Mouse (Mus musculus) midbrain, embryonic 11.5 days (tissue): Measurements from ENCODE around the gene Yipf4. TPM values are rescaled to one million over a fixed set of nuclear protein-coding genes. Genes with fewer than 3 reads are reported as not detected.

Experiments
- ATAC-seq: fragments of 200-750 bp; cut with Nextera tagmentation; 2 replicates; pipeline ENCODE4 v1.8.0; 2017; ENCODE audit warnings: moderate TSS enrichment, moderate library complexity; ENCODE audit not compliant: low FRiP score
- DNase-seq: peaks from one replicate; pipeline ENCODE4 v3.0.0; 2015; ENCODE audit warnings: low spot score; ENCODE audit errors: missing footprints
- H3K27ac ChIP-seq: fragments of 300-500 bp; sonication (generic); 2 replicates; pipeline ENCODE4 v1.5.1; 2014; ENCODE audit warnings: low read depth, low read length
- H3K27me3 ChIP-seq: fragments of 300-500 bp; sonication (generic); 2 replicates; pipeline ENCODE4 v1.6.1; 2014; ENCODE audit warnings: mild to moderate bottlenecking, low read length, moderate library complexity, mixed read lengths; ENCODE audit not compliant: control insufficient read depth, insufficient read depth
- H3K36me3 ChIP-seq: fragments of 300-500 bp; sonication (generic); 2 replicates; pipeline ENCODE4 v1.6.1; 2014; ENCODE audit warnings: mild to moderate bottlenecking, low read length, moderate library complexity, mixed read lengths; ENCODE audit not compliant: control insufficient read depth, insufficient read depth
- H3K4me1 ChIP-seq: fragments of 300-500 bp; sonication (generic); 2 replicates; pipeline ENCODE4 v1.6.1; 2014; ENCODE audit warnings: low read length; ENCODE audit not compliant: control insufficient read depth, insufficient read depth
- H3K4me2 ChIP-seq: fragments of 300-500 bp; sonication (generic); 2 replicates; pipeline ENCODE4 v1.6.1; 2014; ENCODE audit warnings: mild to moderate bottlenecking, moderate library complexity
- H3K4me3 ChIP-seq: fragments of 300-500 bp; sonication (generic); 2 replicates; pipeline ENCODE4 v1.5.1; 2014; ENCODE audit warnings: low read depth, low read length
- H3K9ac ChIP-seq: fragments of 300-500 bp; sonication (generic); 2 replicates; pipeline ENCODE4 v1.6.1; 2014; ENCODE audit warnings: low read length
- H3K9me3 ChIP-seq: fragments of 300-500 bp; sonication (generic); 2 replicates; pipeline ENCODE4 v1.6.1; 2016; ENCODE audit warnings: low read length; ENCODE audit not compliant: control insufficient read depth
- WGBS: fragments of 180-500 bp; shearing (Covaris S2); extraction: QIAGEN DNeasy Blood & Tissue Kit; methylation state at CpG from one replicate; pipeline ENCODE4 v1.1.7; 2014; 5-methylcytosine and 5-hydroxymethylcytosine counted together
- polyA plus RNA-seq: library from polyadenylated mRNA; unstranded; fragments of >200 nt; fragmentation: Nextera tagmentation; extraction: Ambion mirVana; gene quantifications from 2 replicates; pipeline ENCODE4 v1.2.1, GENCODE M21; 2014

Yipf4 gene
- polyA plus RNA-seq, 1 experiment from 2014 or later = 63.4 TPM

DNA sequence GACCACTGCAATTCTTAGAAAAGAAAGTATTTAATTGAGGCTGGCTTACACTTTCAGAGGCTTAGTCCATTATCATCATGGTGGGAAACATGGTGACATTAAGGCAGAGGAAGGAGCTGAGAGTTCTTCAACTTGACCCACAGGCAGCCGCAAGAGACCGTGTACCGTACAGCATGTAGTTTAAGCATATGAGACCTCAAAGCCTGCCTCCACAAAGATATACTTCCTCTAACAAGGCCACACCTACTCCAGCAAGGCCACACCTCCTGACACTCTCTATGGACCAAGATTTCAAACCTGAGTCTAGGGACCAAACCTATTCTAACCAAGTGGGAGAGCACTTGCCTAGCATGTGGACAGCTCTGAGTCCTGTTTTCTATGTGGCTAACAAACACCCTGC is 19.3 kb downstream of the Yipf4 start:
- no peak overlapping the region for H3K9ac ChIP-seq
- no peaks in the 10 kb centered on the region for H3K36me3 ChIP-seq
- WGBS = 90% methylated on average over 3 of the region's 3 CpGs
- no peaks in the 10 kb centered on the region for H3K9me3 ChIP-seq
- ATAC-seq (no peak), DNase-seq (peak; percentile 37)
- no peak overlapping the region for H3K4me2 ChIP-seq
- H3K4me3 ChIP-seq = no peak overlapping the region
- H3K4me1 ChIP-seq = no peaks in the 10 kb centered on the region
- H3K27me3 ChIP-seq = no peaks in the 10 kb centered on the region
- no peak overlapping the region for H3K27ac ChIP-seq

DNA sequence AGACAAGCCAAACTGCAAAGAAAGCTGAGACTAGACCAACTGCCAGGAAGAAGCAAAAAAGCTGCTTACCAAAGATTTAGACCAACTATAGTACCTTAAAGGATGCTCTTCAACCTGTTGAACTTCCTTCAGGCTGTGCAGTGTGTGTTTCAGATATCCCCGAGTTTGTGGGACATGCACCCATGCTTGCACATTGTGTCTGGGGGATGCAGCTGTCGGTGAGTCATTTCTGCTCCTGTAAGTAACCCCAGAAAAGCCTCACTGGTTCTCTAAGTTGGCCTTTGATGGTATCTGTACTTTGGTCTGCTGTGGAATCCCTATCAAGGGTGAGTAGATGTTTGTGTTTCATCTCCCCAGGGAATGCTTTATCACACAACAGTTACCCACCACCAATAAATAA is 23.0 kb downstream of the Yipf4 start:
- H3K4me2 ChIP-seq = no peak overlapping the region
- WGBS = 87% methylated on average over 2 of the region's 2 CpGs
- H3K27me3 ChIP-seq = no peaks in the 10 kb centered on the region

DNA sequence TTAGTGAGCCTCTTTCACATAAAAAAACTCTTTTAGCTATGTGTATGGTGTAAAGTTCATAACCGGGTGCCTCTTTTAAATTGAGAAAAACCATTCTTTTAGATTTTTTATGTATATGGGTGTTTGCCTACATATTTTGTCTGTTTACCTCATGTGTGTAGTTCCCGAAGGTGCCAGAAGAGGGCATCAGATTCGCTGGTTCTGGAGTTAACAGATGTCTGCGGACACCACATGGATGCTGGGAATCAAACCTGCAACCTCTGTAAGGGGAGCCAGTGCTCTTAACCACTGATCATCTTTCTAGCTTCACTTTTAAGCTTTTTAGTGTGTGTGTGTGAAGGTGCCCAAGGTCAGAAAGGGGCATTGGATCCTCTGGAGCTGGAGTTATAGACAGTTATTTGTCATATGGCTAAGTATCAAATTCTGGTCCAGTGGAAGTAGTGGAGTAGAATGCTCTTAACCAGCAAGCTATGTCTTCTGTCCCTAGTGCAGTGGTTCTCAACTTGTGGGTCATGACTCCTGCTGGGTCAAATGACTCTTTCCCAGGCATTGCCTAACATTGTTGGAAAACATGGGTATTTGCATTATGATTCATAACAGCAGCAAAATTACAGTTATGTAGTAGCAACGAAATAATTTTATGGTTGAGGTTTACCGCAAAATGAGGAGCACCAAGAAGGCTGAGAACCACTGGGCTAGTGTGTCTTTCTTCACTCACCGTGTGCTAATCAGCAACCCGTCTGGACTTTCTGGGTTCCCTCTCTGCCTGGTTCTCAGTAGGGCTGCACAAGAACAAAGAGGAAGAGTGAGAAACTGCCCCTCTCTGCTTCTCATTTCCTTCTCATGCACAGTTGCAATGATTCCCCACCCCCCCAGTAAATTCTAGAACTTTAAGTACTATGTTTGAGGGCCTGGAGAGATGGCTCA is 33.8 kb downstream of the Yipf4 start:
- Histone ChIP-seq H3K36me3 (no peaks in the 10 kb centered on the region), H3K9ac (no peak overlapping the region), H3K9me3 (no peaks in the 10 kb centered on the region), H3K4me3 (no peak overlapping the region), H3K4me1 (peaks cover 6% of the 10 kb centered on the region; the same call in 1 of the 2 replicates), H3K4me2 (no peak overlapping the region), H3K27me3 (no peaks in the 10 kb centered on the region), H3K27ac (no peak overlapping the region)
- whole genome bisulfite sequencing = 81% methylated on average over 8 of the region's 8 CpGs
- DNase-seq (peak; percentile 51), ATAC-seq (no peak)

More for the DNA sequence above, 23.0 kb downstream of the Yipf4 start:
- Histone ChIP-seq H3K27ac (no peak overlapping the region), H3K4me1 (no peaks in the 10 kb centered on the region), H3K4me3 (no peak overlapping the region), H3K9ac (no peak overlapping the region), H3K36me3 (no peaks in the 10 kb centered on the region), H3K9me3 (no peaks in the 10 kb centered on the region)
- DNase-seq (peak; percentile 56), ATAC-seq (no peak)

DNA sequence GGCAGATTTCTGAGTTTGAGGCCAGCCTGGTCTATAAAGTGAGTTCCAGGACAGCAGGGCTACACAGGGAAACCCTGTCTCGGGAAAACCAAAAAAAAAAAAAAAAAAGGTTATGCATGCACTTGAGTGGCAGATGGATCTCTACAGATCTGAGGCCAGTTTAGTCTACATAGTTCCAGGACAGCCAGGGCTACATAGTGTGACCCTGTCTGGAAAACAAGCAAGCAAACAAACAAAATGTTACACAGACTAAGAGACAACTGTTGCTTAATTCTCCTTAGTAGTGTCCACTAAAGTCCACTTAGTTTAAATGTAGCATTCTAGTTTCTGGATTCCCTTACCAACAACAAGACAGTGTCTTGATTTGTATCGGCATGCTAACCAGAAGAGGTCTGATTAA is 36.8 kb downstream of the Yipf4 start:
- no peak overlapping the region for H3K27ac ChIP-seq
- H3K36me3 ChIP-seq = no peaks in the 10 kb centered on the region
- no peak overlapping the region for H3K4me2 ChIP-seq
- H3K9ac ChIP-seq = no peak overlapping the region
- H3K4me1 ChIP-seq = peaks cover 16% of the 10 kb centered on the region
- no peaks in the 10 kb centered on the region for H3K27me3 ChIP-seq
- WGBS = 94% methylated on average over 2 of the region's 2 CpGs
- H3K9me3 ChIP-seq = no peaks in the 10 kb centered on the region
- DNase-seq = no peak
- ATAC-seq = no peak
- no peak overlapping the region for H3K4me3 ChIP-seq

DNA sequence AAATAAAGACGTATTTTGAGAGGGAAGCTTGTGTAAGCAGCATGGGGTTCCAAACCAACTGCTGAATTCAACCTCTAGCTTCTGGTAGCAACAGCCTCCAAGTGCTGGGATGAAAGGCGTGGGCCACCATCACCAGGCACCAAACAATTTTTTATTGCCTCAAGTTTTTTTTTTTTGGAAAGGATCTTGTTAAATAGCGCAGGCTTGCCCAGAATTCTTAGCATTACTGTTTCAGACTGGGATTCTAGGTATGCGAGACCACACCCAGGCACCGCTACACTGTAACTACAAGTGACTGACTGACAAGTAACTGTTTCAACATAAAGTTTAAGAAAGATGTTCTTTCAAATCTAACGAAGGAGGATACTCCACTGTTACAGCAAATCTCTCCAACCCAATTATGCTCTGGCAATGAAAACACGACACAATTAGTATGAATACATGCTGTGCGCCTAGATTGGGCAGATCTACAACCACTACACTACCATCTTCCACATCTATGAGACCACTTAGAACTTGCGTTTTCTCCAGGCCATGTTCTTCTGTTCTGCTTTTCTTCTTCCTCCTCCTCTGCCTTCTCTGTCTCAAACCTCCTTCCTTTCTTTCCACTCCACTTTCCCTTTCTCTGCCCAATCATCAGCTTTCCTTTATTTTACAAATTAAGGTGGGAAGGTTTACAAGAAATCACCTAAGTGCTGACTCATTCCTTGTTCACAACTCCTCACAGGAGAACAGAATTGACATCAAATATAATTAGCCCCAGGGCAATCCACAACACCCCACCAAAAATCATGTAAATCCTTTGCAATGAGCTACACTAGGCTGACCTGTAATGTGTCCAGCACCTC is 37.7 kb downstream of the Yipf4 start:
- Histone ChIP-seq H3K4me1 (peaks cover 16% of the 10 kb centered on the region), H3K36me3 (no peaks in the 10 kb centered on the region), H3K9me3 (no peaks in the 10 kb centered on the region), H3K27me3 (no peaks in the 10 kb centered on the region), H3K4me3 (peak overlapping the region; percentile 98), H3K4me2 (peak overlapping the region; percentile 57), H3K9ac (peak overlapping the region; percentile 72), H3K27ac (peak overlapping the region; percentile 94)
- ATAC-seq (peak; percentile 0; the same call in 1 of the 2 replicates), DNase-seq (no peak)
- 90% methylated on average over 9 of the region's 9 CpGs for WGBS

DNA sequence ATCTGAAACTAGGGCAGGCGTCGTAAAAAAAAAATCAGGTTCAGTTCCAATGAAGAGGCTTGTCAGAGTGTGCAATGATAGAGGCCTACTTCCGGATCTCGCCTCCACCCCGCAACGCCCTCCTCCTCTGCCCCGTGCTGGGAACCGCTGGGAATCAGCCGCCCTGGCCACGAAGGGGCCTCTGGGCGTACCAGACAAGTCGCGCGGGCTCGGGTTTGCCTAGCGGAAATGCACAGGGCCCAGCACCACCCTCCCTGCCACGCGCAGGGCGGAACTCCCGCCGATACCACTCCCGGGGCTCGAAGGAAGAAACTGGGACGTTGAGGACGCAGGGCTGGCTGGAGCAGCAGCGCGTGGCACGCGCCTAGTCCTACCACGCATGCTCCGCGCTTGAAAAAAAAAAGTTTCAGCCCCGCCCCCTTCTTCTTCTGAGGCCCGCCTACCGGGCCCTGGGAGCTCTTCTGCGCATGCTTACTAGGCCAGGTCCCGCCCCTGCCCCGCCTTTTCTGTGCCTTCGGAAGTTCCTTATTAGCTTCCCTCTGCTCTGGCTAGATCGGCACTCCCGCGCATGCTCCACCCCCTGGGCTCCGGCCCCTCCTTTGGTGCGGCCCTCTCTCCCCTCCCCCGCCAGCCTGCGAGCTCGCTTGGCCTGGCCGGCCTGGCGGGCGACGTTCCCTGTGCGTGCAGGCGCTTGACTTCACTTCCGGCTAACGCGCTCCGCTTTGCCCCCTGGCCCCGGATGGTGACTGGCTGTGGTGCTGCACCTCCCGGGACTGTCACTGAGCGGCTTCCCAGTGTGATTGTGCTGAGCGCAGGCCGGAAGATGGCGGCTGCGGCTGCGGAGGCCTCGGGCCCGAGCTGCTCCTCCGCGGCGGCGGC is 38.7 kb downstream of the Yipf4 start, which contains the start of gene Birc6:
Gene Birc6, plus strand, starts transcription at position 567 of the 879 bp plus-strand sequence.
- H3K9ac ChIP-seq = peak within 1 kb of the TSS; percentile 97
- H3K4me1 ChIP-seq = peaks cover 16% of the 10 kb centered on the region
- no peaks in the 10 kb centered on the region for H3K9me3 ChIP-seq
- no peaks in the 10 kb centered on the region for H3K36me3 ChIP-seq
- WGBS = under 1% methylated on average over 71 of the region's 71 CpGs
- no peaks in the 10 kb centered on the region for H3K27me3 ChIP-seq
- ATAC-seq = peak; percentile 98
- H3K4me3 ChIP-seq = peak within 1 kb of the TSS; percentile 98
- DNase-seq = peak; percentile 100
- H3K4me2 ChIP-seq = peak within 1 kb of the TSS; percentile 63
- peak within 1 kb of the TSS; percentile 97 for H3K27ac ChIP-seq

DNA sequence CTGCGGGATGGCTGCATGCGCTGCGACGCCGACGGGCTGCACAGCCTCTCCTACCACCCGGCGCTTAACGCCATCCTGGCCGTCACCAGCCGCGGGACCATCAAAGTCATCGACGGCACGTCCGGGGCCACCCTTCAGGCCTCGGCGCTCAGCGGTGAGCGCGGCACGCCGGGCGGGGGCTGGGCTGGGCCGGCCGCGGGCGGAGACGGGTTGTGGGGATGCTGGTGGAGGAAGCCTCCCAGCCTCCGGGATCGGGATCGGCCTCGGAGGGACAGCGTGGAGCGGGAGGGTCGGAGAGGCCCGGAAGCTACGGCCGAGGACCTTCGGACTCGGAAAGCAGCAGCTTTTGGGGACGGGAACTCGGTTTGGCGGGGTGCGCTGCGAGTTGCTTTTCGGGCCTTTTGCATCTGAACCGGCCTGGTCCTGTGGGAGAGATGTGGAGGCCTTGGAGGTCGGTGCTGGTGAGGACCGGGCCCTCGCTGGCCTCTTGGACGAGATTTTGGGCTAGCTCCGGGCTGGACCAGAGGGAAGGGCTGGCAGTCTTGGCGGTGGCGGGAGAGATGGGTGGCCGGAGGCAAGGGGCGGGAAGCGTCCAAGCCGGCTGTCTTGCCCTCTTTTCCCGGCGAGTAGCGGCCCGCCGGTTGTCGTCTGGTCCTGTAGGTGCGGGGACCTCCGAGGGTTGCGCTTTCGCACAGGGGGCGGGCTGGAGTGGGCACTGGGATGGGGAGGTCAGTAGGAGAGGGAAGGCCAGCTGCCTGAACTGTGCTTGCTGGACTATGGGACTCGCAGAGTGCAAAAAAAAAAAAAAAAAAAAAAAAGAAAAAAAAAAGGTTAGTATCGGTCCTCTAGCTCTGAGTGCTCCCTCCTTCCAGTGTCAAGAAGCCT is 39.6 kb downstream of the Yipf4 start:
- peak overlapping the region; percentile 97 for H3K27ac ChIP-seq
- ATAC-seq = peak; percentile 68
- H3K9me3 ChIP-seq = no peaks in the 10 kb centered on the region
- under 1% methylated on average over 70 of the region's 72 CpGs for WGBS
- H3K4me3 ChIP-seq = peak overlapping the region; percentile 98
- H3K27me3 ChIP-seq = no peaks in the 10 kb centered on the region
- H3K4me2 ChIP-seq = peak overlapping the region; percentile 63
- H3K36me3 ChIP-seq = no peaks in the 10 kb centered on the region
- peak; percentile 96 for DNase-seq
- H3K4me1 ChIP-seq = peaks cover 16% of the 10 kb centered on the region
- H3K9ac ChIP-seq = peak overlapping the region; percentile 97

DNA sequence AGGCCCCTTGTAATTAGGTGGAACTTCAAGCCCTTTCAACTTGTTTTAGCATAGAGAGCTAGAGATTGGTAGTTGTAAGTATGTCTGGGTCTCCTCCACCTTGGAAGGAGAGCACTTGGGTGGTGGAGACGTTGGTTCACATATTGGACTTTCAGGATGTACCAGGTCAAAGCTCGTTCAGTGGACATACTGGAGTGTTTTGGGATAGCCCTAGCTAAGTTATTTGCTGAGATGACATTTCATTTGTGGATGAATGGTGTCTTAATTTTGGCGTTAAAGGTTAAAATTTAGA is 40.2 kb downstream of the Yipf4 start:
- ATAC-seq = no peak
- H3K27ac ChIP-seq = no peak overlapping the region

More for the DNA sequence above, 40.2 kb downstream of the Yipf4 start:
- Histone ChIP-seq H3K4me2 (peak overlapping the region; percentile 63), H3K27me3 (no peaks in the 10 kb centered on the region), H3K4me3 (peak overlapping the region; percentile 98), H3K9ac (peak overlapping the region; percentile 97), H3K9me3 (no peaks in the 10 kb centered on the region), H3K36me3 (no peaks in the 10 kb centered on the region), H3K4me1 (peaks cover 16% of the 10 kb centered on the region)
- peak; percentile 84 for DNase-seq
- 28% methylated on average over 3 of the region's 3 CpGs for WGBS
